Mouse (Mus musculus) CD8-positive naive resting alpha-beta T cell, adult 57 days (primary cell): ENCODE data around the gene Tssk3. TPM values are rescaled to one million over a fixed set of nuclear protein-coding genes. Genes with fewer than 3 reads are reported as not detected.

Experiments used
- total RNA-seq: library from RNA; stranded (reverse); gene quantifications from one replicate; pipeline ENCODE4 v1.2.4, GENCODE M21; 2023

Gene Tssk3
- total RNA-seq: not detected

DNA sequence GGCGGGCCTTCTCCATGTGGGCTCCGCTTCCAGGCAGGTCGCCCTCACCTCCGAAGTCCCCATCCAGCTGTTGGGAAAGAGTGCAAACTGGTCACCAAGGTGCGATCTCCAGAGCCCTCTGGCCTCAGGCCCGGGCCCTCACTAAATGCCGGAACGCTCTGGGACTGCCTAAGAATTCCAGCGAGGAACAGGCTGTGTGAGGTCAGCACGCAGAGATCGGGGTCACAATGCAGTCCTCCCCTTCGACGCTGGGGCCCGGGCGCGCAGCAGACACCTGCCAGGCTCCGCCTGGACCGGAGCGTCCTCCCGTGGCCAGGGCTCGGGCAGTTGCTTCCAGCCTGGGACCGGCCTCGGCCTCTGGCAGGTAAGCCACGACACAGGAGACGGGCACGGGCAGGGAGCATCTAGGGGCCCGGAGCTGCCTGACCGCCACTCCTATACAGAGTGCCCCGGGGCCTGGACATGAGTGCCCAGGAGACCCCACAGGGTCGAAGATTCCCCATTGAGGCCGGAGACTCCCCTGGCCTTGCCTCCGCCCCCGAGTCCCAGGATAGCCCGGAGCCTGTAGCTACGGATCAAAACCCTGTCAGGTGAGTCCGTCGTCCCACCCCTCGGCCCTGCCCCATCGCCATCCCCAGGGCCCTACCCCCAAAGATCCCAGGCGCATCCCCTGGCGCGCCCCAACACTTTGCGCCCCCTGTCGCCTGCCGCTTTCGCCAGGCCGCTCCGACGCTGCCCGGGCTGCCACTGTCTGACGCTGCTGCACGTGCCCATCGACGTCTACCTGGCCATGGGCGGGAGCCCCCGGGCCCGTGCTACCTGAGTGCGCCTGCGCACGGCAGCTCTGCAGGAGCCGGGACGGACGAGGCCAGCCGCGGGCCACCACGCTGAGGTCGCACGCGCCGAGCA, at the start of gene Tssk3, which contains the start of gene Fam229a:
Tssk3 (minus strand) TSS at position 51 of the 909 bp plus-strand sequence.
Fam229a (plus strand) TSS at position 219 of the 909 bp plus-strand sequence.

DNA sequence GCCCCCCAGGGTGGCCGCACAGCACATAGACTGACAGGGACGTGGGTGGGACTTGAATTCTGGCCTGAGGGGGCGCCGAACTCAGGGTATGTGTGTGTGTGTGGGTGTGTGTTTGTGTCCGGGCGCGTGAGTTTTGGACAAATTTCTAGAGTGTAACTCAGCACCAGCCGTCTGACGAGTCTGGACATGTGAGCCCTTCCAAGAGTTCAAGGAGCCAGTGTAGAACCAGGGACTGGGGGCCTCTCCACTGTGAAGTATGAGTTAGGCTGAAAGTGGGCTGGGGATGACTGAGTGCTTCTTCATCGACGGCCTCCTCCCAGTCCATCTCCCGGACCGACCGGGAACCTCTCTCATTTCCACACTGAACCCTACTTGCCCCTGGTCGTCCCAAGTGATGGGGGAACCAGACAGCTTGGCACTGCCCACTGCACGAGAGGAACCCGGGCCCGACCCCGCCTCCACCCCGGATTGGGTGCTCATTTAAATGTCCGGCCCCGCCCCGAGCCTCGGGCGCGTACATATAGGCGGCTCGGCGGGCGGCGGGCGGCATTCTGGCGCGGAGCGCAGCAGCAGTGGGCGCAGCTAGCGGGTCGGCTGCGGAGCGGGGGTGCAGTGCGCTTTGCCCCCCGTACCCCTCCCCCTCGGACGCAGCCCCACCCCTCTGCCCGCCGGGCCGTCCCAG, 22.4 kb upstream of the Tssk3 start, which contains the start of gene Marcksl1:
Marcksl1 (plus strand) TSS at position 496 of the 682 bp plus-strand sequence.

DNA sequence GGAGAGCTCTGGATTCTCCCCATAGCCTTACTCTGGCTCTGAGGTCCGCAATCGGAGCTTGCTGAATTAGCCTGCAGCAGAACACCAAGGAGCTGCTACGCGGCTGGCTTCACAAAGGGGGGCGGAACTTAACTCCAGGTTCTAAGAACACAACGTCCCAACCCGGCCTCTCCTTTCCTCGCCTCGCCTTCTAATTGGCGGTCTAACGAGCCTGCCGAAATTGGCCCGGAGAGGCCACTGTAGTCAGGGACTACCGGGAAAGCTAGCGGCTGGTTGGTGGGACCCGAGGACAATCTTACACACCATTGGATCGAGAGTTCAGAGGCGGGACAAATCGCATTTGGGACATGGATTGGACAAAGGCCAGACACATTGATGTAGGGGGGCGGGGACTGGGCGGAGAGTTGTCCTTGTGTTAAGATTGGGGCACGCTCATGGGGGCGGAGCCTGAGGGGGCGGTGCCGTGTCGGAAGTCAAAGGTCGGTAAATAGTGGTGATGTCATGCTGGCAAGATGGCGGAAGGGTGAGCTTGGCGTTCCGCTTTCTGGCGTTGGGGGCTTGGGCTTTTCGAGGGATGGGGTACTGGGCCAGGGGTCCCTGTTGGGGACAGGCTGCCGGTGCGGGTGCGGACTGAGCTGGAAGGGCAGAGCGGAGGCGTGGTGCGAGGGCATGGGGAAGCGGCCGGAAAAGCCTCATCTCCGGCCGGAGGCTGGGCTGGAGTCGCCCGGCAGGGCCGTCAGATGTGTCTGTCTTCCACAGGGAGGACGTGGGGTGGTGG, 29.4 kb downstream of the Tssk3 start, which contains the start of gene Bsdc1:
Bsdc1 (plus strand) TSS at position 399 of the 778 bp plus-strand sequence.

DNA sequence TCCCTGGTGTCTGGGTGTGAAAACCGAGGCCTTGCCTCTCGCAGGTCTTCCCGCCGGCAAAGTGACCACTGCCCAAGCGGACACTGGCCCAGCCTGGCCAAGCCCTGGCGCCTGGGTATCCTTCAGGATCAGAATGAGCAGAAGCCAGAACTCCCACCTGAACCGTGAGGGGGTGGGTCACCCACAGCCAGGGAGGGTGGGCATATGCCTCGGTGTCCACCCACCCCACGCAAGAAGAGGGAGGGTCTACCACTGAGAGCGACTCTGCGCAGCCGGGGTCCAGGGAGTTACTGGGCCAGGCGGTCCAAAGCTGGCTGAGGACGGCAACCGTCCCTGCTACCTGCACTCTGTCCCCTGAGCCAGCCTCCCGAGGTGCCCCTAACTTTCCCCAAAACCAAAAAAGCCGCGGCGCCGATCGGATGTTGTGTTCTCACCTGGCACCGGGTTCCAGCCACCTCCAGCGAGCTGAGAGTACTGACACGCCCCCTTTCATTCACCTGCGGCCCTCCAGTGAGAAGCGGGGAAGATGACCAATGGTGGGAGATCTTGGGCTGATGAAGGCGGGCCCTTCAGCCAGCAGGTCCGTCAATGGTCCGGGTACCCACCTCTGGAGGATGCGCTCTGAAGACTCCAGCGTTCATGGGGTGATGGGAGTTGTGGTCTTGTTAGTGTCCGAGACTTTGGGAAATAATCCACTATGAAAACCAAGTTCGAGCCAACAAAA, 50.3 kb downstream of the Tssk3 start, which contains the start of gene Zbtb8b:
Zbtb8b (minus strand) TSS at position 514 of the 724 bp plus-strand sequence.

Other genes with a start within 250 kb of the Tssk3 start
- 0.18 TPM for gene C77080, start 229.6 kb downstream of the Tssk3 start, total RNA-seq
- gene Sync, start 203.4 kb downstream of the Tssk3 start, total RNA-seq: not detected
- 144 TPM for gene Rbbp4, start 155.7 kb downstream of the Tssk3 start, total RNA-seq
- 37.8 TPM for gene Zbtb8os, start 155.3 kb downstream of the Tssk3 start, total RNA-seq
- 5.4 TPM for gene Zbtb8a, start 112.9 kb downstream of the Tssk3 start, total RNA-seq
- not detected for gene Zbtb8b, start 50.2 kb downstream of the Tssk3 start, total RNA-seq
- 107 TPM for gene Bsdc1, start 29.4 kb downstream of the Tssk3 start, total RNA-seq
- gene Fam229a, start 168 bp upstream of the Tssk3 start, total RNA-seq: 3.3 TPM
- gene Marcksl1, start 22.6 kb upstream of the Tssk3 start, total RNA-seq: 11.4 TPM
- gene Hdac1, start 51.7 kb upstream of the Tssk3 start, total RNA-seq: 118 TPM
- 906 TPM for gene Lck, start 82.6 kb upstream of the Tssk3 start, total RNA-seq
- gene Fam167b, start 87.5 kb upstream of the Tssk3 start, total RNA-seq: not detected
- gene Eif3i, start 109.6 kb upstream of the Tssk3 start, total RNA-seq: 175 TPM
- gene Tmem234, start 109.6 kb upstream of the Tssk3 start, total RNA-seq: 118 TPM
- 4.2 TPM for gene Dcdc2b, start 123.2 kb upstream of the Tssk3 start, total RNA-seq
- 21.0 TPM for gene Iqcc, start 128.1 kb upstream of the Tssk3 start, total RNA-seq
- gene Ccdc28b, start 132.9 kb upstream of the Tssk3 start, total RNA-seq: 10.4 TPM
- gene Txlna, start 150.0 kb upstream of the Tssk3 start, total RNA-seq: 79.9 TPM
- gene Kpna6, start 181.7 kb upstream of the Tssk3 start, total RNA-seq: 32.0 TPM
- 7.5 TPM for gene Tmem39b, start 205.8 kb upstream of the Tssk3 start, total RNA-seq